Mouse (Mus musculus) midbrain, embryonic 11.5 days (tissue): ENCODE measurements around the gene Pip5k1b. TPM values are rescaled to one million over a fixed set of nuclear protein-coding genes. Genes with fewer than 3 reads are reported as not detected.
A peak's percentile ranks its signal among the peaks of the same experiment; 100 is the strongest.

Source experiments
- ATAC-seq: fragments of 200-750 bp; cut with Nextera tagmentation; 2 replicates; pipeline ENCODE4 v1.8.0; 2017; ENCODE audit warnings: moderate TSS enrichment, moderate library complexity; ENCODE audit not compliant: low FRiP score
- DNase-seq: peaks from one replicate; pipeline ENCODE4 v3.0.0; 2015; ENCODE audit warnings: low spot score; ENCODE audit errors: missing footprints
- H3K27ac ChIP-seq: fragments of 300-500 bp; sonication (generic); 2 replicates; pipeline ENCODE4 v1.5.1; 2014; ENCODE audit warnings: low read depth, low read length
- H3K27me3 ChIP-seq: fragments of 300-500 bp; sonication (generic); 2 replicates; pipeline ENCODE4 v1.6.1; 2014; ENCODE audit warnings: mild to moderate bottlenecking, low read length, moderate library complexity, mixed read lengths; ENCODE audit not compliant: control insufficient read depth, insufficient read depth
- H3K36me3 ChIP-seq: fragments of 300-500 bp; sonication (generic); 2 replicates; pipeline ENCODE4 v1.6.1; 2014; ENCODE audit warnings: mild to moderate bottlenecking, low read length, moderate library complexity, mixed read lengths; ENCODE audit not compliant: control insufficient read depth, insufficient read depth
- H3K4me1 ChIP-seq: fragments of 300-500 bp; sonication (generic); 2 replicates; pipeline ENCODE4 v1.6.1; 2014; ENCODE audit warnings: low read length; ENCODE audit not compliant: control insufficient read depth, insufficient read depth
- H3K4me2 ChIP-seq: fragments of 300-500 bp; sonication (generic); 2 replicates; pipeline ENCODE4 v1.6.1; 2014; ENCODE audit warnings: mild to moderate bottlenecking, moderate library complexity
- H3K4me3 ChIP-seq: fragments of 300-500 bp; sonication (generic); 2 replicates; pipeline ENCODE4 v1.5.1; 2014; ENCODE audit warnings: low read depth, low read length
- H3K9ac ChIP-seq: fragments of 300-500 bp; sonication (generic); 2 replicates; pipeline ENCODE4 v1.6.1; 2014; ENCODE audit warnings: low read length
- H3K9me3 ChIP-seq: fragments of 300-500 bp; sonication (generic); 2 replicates; pipeline ENCODE4 v1.6.1; 2016; ENCODE audit warnings: low read length; ENCODE audit not compliant: control insufficient read depth
- WGBS: fragments of 180-500 bp; shearing (Covaris S2); extraction: QIAGEN DNeasy Blood & Tissue Kit; methylation state at CpG from one replicate; pipeline ENCODE4 v1.1.7; 2014; 5-methylcytosine and 5-hydroxymethylcytosine counted together
- polyA plus RNA-seq: library from polyadenylated mRNA; unstranded; fragments of >200 nt; fragmentation: Nextera tagmentation; extraction: Ambion mirVana; gene quantifications from 2 replicates; pipeline ENCODE4 v1.2.1, GENCODE M21; 2014

Pip5k1b gene
- polyA plus RNA-seq, 1 experiment from 2014 or later, result 2.3 TPM

DNA sequence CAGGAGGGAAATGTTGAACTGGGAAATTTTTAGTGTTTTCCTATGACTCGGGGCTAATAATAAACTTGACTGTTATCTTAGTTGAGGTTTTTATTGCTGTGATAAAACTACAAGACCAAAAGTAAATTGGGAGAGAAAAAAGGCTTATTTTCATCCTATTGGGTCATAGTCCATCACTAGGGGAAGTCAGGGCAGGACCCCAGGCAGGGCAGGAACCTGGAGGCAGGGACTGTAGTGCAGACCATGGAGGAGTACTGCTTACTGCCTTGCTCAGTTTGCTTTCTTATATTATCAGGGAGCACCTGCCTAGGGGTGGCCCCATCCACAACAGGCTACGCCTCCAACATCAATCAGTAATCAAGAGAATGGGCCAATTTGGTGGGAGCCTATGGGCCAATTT is 101.2 kb downstream of the Pip5k1b start:
- H3K27ac ChIP-seq, result no peak overlapping the region

DNA sequence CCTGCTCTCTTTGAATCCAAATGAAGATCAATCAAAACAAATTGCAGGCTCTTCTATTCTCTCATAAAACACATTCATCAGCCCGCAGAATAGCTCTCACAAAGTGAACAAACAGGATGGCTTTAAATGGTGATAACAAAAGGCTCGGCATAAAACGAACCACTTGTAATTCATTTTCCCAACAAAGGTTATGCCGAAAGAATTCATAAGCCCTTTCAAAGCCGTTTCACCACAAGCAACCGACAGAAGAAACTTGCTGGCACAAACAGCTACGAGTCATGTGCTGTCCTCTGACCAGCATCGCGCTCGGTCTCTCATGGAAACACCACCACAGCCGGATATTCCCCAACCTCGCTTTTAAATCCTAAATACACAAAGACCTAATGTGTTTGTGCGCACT is 102.3 kb downstream of the Pip5k1b start:
- DNase-seq (peak; percentile 89), ATAC-seq (peak; percentile 42; the same call in 1 of the 2 replicates)
- Histone ChIP-seq H3K36me3 (no peaks in the 10 kb centered on the region), H3K27me3 (no peaks in the 10 kb centered on the region), H3K4me3 (no peak overlapping the region), H3K27ac (no peak overlapping the region), H3K4me2 (no peak overlapping the region), H3K9me3 (no peaks in the 10 kb centered on the region), H3K4me1 (peaks cover 7% of the 10 kb centered on the region), H3K9ac (no peak overlapping the region)
- 55% methylated on average over 13 of the region's 13 CpGs for WGBS

More for the DNA sequence above, 101.2 kb downstream of the Pip5k1b start:
- DNase-seq, result no peak
- Histone ChIP-seq H3K4me2 (no peak overlapping the region), H3K9ac (no peak overlapping the region), H3K9me3 (no peaks in the 10 kb centered on the region), H3K36me3 (no peaks in the 10 kb centered on the region), H3K27me3 (no peaks in the 10 kb centered on the region), H3K4me3 (no peak overlapping the region), H3K4me1 (peaks cover 7% of the 10 kb centered on the region)
- ATAC-seq, result no peak
- WGBS, result 91% methylated on average over 2 of the region's 2 CpGs

DNA sequence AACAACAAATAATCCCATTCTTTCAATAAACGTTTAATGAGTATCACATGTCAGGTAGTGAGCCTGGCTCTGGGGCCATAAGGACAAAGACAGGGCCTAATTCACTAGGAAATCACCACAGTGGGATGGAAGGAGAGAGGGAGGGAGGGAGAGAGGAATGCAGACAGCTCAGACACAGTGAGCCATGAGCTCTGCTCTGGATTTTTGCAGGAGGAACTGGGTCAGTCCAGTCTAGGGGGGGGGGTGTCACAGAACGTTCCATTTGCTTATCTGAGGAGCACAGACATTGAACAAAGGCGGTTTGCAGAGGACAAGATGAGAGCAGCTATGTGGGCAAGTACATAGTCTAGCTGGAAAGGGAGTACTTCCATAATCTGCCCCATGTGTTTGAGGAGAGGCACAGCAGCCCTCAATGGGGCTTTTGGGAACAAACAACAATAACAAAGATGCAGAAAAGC is 103.2 kb downstream of the Pip5k1b start:
- no peaks in the 10 kb centered on the region for H3K9me3 ChIP-seq
- H3K9ac ChIP-seq, result no peak overlapping the region
- 29% methylated on average over 3 of the region's 3 CpGs for WGBS
- no peaks in the 10 kb centered on the region for H3K27me3 ChIP-seq
- no peak overlapping the region for H3K4me3 ChIP-seq
- H3K27ac ChIP-seq, result peak overlapping the region; percentile 36; the same call in 1 of the 2 replicates
- H3K4me1 ChIP-seq, result peaks cover 7% of the 10 kb centered on the region
- no peak overlapping the region for H3K4me2 ChIP-seq
- DNase-seq, result peak; percentile 89
- ATAC-seq, result peak; percentile 76; the same call in 1 of the 2 replicates
- no peaks in the 10 kb centered on the region for H3K36me3 ChIP-seq

DNA sequence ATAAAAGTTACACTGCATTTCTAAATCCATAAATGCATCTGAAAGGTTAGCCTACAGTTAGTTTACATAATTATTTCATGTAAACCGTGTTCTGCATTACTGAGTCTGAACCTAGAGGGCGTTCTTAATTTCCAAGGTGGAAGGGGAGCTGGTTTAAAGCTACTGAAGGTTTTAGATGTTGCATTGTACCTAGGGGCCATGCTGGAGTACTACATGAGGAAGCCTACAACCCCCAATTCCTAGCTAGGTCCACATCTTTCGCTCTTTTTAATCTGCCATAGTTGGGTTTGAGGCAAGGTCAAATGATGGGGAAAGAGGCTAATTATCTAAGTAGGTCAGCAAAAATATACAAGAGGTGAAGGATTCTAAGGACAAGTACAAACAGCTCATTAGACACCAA is 104.0 kb downstream of the Pip5k1b start:
- no peak for ATAC-seq
- no peak overlapping the region for H3K4me3 ChIP-seq
- no peak overlapping the region for H3K27ac ChIP-seq
- H3K4me1 ChIP-seq, result peaks cover 7% of the 10 kb centered on the region
- 90% methylated on average over 3 of the region's 3 CpGs for WGBS
- no peaks in the 10 kb centered on the region for H3K9me3 ChIP-seq
- no peak overlapping the region for H3K9ac ChIP-seq
- H3K27me3 ChIP-seq, result no peaks in the 10 kb centered on the region
- no peaks in the 10 kb centered on the region for H3K36me3 ChIP-seq
- H3K4me2 ChIP-seq, result no peak overlapping the region
- DNase-seq, result no peak

DNA sequence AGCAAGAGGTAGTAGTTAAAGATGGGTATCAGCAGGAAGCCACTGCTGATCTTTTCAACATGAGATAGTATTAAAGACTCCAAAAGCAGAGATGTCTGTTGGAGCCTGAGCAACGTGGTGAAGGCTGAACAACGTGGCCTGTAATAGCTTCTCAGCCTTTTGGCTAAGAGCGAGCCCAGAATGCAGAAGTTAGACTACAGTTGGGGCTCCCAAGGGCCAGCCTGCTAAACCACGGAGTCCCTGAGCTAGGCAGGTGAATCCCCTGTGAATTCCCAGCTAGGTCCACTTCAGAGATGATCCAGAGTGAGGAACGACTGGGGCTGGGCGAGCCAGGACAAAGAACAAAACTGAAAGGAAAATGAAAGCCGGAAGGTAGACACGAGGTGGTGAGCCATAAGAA is 104.9 kb downstream of the Pip5k1b start:
- ATAC-seq (no peak), DNase-seq (no peak)
- H3K27ac ChIP-seq, result no peak overlapping the region
- no peaks in the 10 kb centered on the region for H3K9me3 ChIP-seq
- H3K4me3 ChIP-seq, result no peak overlapping the region
- H3K4me1 ChIP-seq, result peaks cover 7% of the 10 kb centered on the region
- no peaks in the 10 kb centered on the region for H3K36me3 ChIP-seq
- H3K4me2 ChIP-seq, result no peak overlapping the region
- H3K9ac ChIP-seq, result no peak overlapping the region
- H3K27me3 ChIP-seq, result no peaks in the 10 kb centered on the region
- WGBS, result 94% methylated on average over 8 of the region's 8 CpGs

DNA sequence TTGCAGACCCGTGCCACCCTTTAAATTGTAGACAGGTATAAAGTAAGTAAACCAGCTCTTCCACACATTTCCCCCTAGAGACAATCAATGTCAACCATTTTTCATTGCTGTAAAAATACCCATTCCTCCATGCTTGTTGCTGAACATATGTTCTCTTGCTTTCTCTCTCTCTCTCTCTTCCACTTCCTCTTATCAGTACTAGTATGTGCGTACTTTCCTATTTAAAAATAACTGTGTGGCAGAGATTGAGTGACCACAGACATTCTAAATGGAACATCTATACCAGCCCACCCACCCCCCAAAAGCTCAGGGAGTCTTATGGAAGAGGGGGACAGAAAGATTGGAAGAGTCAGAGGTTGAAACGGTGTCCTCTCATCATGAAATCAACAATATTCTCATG is 111.3 kb downstream of the Pip5k1b start:
- no peak overlapping the region for H3K4me3 ChIP-seq
- no peaks in the 10 kb centered on the region for H3K4me1 ChIP-seq
- ATAC-seq (no peak), DNase-seq (no peak)
- no peaks in the 10 kb centered on the region for H3K36me3 ChIP-seq
- no peak overlapping the region for H3K27ac ChIP-seq
- WGBS, result 91% methylated on average over 3 of the region's 3 CpGs
- H3K4me2 ChIP-seq, result no peak overlapping the region
- H3K27me3 ChIP-seq, result no peaks in the 10 kb centered on the region
- no peaks in the 10 kb centered on the region for H3K9me3 ChIP-seq
- no peak overlapping the region for H3K9ac ChIP-seq

DNA sequence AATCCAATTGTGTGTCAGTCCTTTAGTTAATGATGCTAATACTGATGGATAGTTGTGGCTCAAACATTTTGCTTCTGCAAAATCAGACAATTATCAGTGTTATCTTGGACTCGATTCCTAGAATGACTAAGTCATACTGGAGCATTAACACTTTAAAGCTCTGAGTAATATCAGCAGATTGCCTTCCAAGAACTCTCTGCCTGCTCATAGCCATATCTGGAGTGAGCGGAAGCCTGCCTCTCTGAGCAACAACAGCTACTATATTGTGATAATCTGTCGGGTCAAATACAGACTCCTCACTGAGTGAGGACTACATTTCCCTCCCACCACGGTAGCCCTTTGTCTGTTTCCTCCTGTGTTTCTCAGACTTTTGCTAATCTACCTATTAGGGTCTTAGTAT is 116.0 kb downstream of the Pip5k1b start:
- ATAC-seq, result no peak
- Histone ChIP-seq H3K27ac (no peak overlapping the region), H3K4me3 (no peak overlapping the region), H3K36me3 (no peaks in the 10 kb centered on the region), H3K4me2 (no peak overlapping the region), H3K9ac (no peak overlapping the region), H3K4me1 (no peaks in the 10 kb centered on the region), H3K9me3 (no peaks in the 10 kb centered on the region), H3K27me3 (no peaks in the 10 kb centered on the region)
- no peak for DNase-seq
- WGBS, result 75% methylated on average over 4 of the region's 4 CpGs

DNA sequence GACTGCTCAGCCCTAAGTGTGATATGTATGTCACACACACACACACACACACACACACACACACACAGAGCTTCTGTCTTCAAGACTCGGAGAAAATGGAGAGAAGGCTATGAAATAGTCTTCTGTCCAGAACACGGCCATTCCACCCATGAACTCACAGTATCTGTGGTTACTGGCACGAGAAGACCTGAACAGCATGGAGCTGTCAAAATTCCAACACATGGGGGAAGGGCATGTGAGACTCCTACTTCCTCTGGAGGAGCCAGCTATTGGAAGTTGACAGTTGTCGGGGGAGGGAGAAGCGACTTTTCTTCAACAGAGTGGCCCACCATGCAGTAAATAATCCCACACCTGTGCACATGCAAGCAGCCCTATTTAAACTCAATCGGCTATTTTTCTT is 121.4 kb downstream of the Pip5k1b start:
- Histone ChIP-seq H3K9me3 (no peaks in the 10 kb centered on the region), H3K4me3 (no peak overlapping the region), H3K36me3 (no peaks in the 10 kb centered on the region), H3K27ac (no peak overlapping the region), H3K4me1 (no peaks in the 10 kb centered on the region), H3K27me3 (no peaks in the 10 kb centered on the region), H3K4me2 (no peak overlapping the region), H3K9ac (no peak overlapping the region)
- ATAC-seq, result no peak
- 84% methylated on average over 6 of the region's 6 CpGs for WGBS
- no peak for DNase-seq

DNA sequence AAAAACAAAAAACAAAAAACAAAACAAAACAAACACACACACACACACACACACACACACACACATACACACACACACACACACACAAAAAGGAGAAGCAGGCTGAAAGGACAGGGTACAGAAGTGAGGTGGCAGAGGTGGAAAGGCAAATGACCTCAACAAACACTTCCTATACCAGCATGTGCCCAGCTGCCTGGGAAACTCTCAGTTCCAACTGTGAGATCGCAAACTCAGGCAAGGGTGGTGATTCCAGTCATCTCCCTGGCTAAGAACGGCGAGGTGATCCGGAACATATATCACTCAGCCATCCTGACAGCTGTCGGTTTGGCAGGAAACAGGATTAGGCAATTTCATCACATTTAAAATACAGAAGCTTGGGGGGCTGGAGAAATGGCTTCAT is 123.2 kb downstream of the Pip5k1b start:
- 90% methylated on average over 5 of the region's 5 CpGs for WGBS
- Histone ChIP-seq H3K4me2 (no peak overlapping the region), H3K4me3 (no peak overlapping the region), H3K27ac (no peak overlapping the region), H3K9ac (no peak overlapping the region), H3K27me3 (no peaks in the 10 kb centered on the region), H3K4me1 (no peaks in the 10 kb centered on the region), H3K9me3 (no peaks in the 10 kb centered on the region), H3K36me3 (no peaks in the 10 kb centered on the region)
- no peak for ATAC-seq
- no peak for DNase-seq

DNA sequence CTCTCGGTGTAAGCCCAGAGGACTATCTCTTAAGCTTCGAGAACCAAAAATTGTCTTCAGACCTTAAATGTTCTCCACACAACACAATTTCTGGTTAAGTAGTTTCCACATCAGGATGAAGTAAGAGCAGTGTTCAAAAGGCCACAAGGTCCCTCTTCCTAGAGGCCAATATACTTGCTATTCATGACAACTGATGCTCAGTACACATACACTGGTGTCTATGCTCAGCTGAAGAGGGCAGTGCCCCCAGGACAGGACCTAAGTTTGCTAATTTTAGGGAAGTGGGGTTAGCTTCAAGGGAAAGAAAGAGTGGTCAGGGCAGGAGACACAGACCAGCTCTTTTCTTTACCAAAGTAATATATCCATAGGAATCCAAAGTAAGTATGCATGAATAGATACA is 124.3 kb downstream of the Pip5k1b start:
- H3K4me1 ChIP-seq, result no peaks in the 10 kb centered on the region
- WGBS, result 97% methylated on average over 2 of the region's 2 CpGs

More for the DNA sequence above, 124.3 kb downstream of the Pip5k1b start:
- DNase-seq (no peak), ATAC-seq (no peak)
- Histone ChIP-seq H3K36me3 (no peaks in the 10 kb centered on the region), H3K9ac (no peak overlapping the region), H3K9me3 (no peaks in the 10 kb centered on the region), H3K4me3 (no peak overlapping the region), H3K27ac (no peak overlapping the region), H3K27me3 (no peaks in the 10 kb centered on the region), H3K4me2 (no peak overlapping the region)
